Mouse (Mus musculus): ENCODE results near the gene Uaca. TPM values are rescaled to one million over a fixed set of nuclear protein-coding genes. Genes with fewer than 3 reads are reported as not detected.
"Not testable (repeated sequence)": the region's sequence is repeated elsewhere in the genome, so short reads cannot be mapped to it uniquely, and the experiment has no call there.

Uaca gene
- total RNA-seq, 4 experiments from 2014 or later = 6.3 to 9.2 (median 7.9) TPM

DNA sequence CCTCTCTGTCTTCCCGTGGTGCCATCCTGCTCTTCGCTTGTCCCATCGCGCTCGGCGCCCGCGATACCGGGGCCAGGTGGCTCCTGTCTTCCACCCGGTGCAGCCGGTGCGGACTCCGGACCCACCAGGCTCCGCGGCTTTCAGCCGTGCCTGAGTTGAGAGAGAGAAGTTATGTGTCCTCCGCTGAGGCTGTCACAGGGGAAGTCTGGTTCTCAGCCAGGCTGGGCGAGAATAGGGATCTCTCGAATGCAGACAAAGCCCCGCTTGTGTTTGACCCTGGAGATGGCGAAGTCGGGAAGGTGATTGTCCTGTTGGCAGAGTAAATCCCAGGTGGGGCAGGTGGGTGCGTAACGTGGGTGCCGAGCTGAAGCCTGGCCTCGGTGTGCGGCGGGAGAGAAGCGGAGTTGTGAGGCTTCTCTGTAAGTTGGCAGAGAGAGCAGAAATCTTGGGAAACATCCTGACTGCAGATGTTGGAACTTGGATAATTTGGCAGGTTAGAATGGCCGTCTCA lies 554 bp downstream of the Uaca start:
- no peak for DNase-seq (ENCODE audit: low spot score in 2 of 2)

DNA sequence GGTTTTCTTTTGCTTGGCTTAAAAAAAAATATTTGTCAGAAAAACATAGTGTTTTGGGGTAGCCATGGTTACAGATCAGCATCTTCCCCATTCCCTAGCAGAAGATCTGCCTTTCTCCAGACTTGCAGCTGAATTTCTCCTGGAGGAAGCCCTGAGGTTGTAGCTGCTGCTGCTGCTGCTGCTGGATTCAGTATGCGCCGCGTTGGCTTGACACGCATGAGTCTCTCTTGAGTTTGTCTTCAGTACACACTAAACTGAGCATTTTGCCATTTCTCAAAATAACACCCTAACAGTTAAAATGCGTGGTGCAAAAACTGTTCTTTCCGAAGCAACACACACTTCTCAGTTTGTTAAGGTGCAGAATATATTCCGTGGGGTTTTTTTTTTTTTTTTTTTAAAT lies 1.7 kb downstream of the Uaca start:
- no peak for DNase-seq (ENCODE audit: low spot score in 2 of 2)

DNA sequence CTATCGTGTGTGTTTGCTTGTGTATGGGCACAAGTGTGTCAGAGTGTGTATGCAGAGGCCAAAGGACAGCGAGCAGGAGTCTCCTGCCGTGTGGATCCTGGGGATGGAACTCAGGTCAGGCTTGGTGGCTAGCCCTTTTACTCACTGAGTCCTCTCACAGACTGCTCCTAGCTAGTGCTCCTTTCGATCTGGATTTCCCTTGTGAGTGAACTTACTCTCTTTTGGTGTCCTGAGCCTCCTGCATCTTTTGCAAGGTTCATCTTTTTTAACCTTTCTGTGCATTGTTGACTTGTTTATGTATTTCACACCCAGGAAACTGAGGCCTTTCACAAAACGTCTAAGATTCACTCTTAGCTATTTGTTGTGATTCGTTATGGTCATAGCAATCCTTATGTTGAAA lies 2.8 kb downstream of the Uaca start:
- no peak for DNase-seq (ENCODE audit: low spot score in 2 of 2)

- DNase-seq (ENCODE audit: low spot score in 2 of 2) = no peak
These were observed 4.7 kb downstream of the Uaca start for GRCm38 (mm10) chr9:60799061-60799460.

DNA sequence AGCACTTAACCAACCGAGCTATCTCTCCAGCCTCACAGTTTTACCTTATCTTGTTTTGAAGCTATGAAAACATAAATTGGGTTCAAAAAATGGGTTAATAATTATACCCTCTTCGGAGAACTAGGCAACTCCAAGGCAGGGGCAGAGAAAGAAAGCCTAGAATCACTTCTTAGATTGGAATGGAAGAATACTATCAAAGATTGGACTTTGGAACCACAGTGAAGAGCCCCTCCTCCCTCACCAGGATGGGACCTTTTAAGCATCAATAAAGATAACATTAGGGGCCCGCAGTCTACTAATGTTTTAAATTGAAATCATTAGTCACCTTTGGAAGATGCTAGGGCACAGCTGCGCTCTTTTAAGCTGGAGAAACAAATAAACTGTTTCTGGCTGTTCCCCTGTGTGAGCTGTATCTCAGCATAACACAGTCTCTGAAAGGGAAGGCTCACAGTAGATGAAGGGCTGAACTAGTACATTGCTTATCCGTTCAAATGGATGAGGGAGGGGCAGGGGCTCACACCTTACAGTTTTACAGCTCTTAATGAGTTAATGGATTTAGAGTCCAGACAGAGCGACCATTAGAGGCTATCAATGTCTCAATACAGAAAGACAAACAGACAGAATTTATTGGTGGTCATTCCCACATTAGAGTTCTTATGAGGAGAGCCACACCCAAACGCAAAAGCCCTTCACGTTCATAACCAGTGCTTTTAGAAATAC lies 6.5 kb downstream of the Uaca start:
- DNase-seq (ENCODE audit: low spot score in 2 of 2) = no peak

GRCm38 (mm10) chr9:60801746-60802145 lies 7.4 kb downstream of the Uaca start:
- DNase-seq (ENCODE audit: low spot score in 2 of 2) = no peak

DNA sequence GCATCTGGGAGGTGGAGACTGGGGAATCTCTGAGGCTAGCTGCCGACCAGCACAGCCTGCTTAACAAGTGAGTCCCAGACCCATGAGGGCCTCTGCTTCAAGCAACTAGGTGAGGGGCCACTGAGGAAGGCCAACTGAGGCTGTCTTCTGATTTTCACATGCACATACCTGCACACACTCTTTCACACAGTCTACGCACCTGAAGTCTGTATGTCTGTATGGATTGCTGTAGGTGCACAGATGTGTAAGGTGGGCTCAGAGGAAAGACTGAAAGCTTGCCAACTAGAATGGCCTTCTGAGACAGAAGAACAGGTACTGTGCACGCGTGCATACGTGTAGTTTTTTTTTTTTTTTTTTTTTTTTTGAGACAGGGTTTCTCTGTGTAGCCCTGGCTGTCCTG lies 8.0 kb downstream of the Uaca start:
- DNase-seq (ENCODE audit: low spot score in 2 of 2) = no peak

DNA sequence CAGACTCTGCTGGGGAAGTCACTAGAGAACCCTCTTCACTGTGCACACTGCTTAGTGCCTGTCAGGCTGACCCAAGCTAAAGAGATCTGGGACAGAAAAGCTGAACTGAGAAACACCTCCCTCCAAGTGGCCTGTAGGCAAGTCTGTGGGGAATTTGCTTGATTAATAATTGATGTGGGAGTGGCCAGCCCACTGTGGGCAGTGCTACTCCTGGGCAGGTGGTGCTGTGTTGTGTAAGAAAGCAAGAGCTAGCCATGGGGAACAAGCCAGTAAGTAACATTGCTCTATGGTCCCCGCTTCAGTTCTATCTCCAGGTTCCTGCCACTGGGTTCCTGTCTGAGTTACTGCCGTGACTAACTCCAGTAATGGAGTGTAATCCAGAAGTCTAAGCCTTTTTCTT lies 11.7 kb downstream of the Uaca start:
- DNase-seq (ENCODE audit: low spot score in 2 of 2) = no peak

DNA sequence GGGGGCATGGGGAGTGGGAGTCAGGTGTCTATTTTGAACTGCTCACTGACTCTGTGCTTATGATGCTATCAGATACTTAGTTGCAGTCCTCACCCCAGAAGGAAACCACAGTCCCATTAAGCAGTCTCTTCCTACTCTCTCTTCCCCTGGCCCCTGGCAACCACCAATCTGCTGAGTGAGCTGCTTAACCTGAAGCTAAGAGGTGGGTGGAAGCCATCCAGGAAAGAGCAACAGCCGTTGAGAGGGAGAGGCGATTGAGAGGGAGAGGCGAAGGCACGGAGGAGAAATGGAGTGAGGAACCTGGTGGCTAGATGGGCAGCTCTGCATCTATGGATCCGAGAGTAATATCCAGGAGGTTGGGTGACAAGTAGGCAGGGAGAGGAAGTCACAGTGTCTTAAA lies 13.7 kb downstream of the Uaca start:
- DNase-seq (ENCODE audit: low spot score in 2 of 2) = no peak

- no peak for DNase-seq (ENCODE audit: low spot score in 2 of 2)
These were observed 19.0 kb downstream of the Uaca start for GRCm38 (mm10) chr9:60813139-60813880.

GRCm38 (mm10) chr9:60815502-60815901 lies 21.2 kb downstream of the Uaca start:
- DNase-seq (ENCODE audit: low spot score in 2 of 2) = no peak

- DNase-seq (ENCODE audit: low spot score in 2 of 2) = no peak
These were observed 23.2 kb downstream of the Uaca start for GRCm38 (mm10) chr9:60817585-60817984.

GRCm38 (mm10) chr9:60818582-60818981 lies 24.2 kb downstream of the Uaca start:
- DNase-seq (ENCODE audit: low spot score in 2 of 2) = not testable (repeated sequence)

DNA sequence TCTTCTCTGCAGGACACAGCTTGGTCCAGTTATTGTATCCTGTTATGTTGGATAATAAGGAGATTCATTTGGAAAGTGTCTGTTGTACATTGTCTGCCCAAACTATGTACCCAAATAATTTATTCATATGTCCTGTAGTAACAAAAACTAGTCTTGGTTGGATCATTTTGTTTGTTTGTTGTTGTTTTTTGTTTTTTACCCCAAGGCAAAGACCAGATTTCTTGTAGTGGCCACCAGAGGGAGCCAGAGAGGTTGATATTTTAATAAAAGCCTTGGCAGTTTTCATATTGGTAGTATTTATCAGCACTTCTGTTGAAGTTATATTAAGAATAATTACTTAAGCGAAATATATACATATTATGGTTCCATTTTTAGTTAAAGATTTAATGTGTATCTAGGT lies 25.0 kb downstream of the Uaca start:
- DNase-seq (ENCODE audit: low spot score in 2 of 2) = no peak

- no peak for DNase-seq (ENCODE audit: low spot score in 2 of 2)
These were observed 27.2 kb downstream of the Uaca start for GRCm38 (mm10) chr9:60821501-60821900.

DNA sequence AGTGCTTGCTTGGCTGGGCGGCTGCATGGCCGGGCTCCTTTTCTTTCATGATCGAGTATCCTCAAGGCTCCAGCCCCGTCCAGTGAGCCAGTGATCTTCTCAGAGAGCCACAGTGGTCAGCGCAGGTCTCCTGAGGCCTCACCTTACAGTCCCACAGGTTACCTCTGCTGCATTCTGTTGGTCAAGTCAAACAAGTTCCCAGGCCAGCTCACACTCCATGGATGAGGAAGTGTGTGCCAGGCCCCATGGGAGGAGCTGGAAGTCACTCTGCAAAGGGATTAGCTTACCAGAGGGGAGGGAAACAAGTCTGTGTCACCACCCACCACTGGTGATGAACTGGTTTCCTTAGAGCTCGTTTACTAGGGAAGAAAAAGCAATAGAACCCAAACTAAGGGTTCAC lies 28.3 kb downstream of the Uaca start:
- no peak for DNase-seq (ENCODE audit: low spot score in 2 of 2)

DNA sequence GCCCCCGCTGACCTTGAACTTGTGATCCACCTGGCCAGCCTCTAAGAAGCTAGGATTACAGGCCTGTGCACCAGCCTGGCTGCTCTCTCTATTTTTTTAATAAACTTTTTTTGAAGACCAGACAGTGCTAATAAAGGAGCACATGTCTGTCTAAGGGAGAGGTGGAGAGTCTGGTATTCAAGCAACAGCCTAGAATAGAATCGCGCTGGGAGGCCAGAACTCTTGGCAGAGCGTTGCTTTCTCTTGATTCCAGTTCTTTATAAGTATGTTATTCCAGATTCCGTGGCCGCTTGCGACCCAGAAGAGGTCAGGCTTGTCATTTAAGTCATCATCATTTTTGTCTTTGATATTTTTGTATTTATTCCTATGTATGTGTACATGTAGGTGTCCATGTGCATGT lies 31.2 kb downstream of the Uaca start:
- DNase-seq (ENCODE audit: low spot score in 2 of 2) = no peak

GRCm38 (mm10) chr9:60826759-60827158 lies 32.4 kb downstream of the Uaca start:
- no peak for DNase-seq (ENCODE audit: low spot score in 2 of 2)

- DNase-seq (ENCODE audit: low spot score in 2 of 2) = no peak
These were observed 33.9 kb downstream of the Uaca start for GRCm38 (mm10) chr9:60828196-60828595.

- no peak for DNase-seq (ENCODE audit: low spot score in 2 of 2)
These were observed 35.3 kb downstream of the Uaca start for GRCm38 (mm10) chr9:60829610-60830009.

- no peak for DNase-seq (ENCODE audit: low spot score in 2 of 2)
These were observed 35.7 kb downstream of the Uaca start for GRCm38 (mm10) chr9:60830079-60830478.

- DNase-seq (ENCODE audit: low spot score in 2 of 2) = no peak
These were observed 37.9 kb downstream of the Uaca start for GRCm38 (mm10) chr9:60832233-60832632.

DNA sequence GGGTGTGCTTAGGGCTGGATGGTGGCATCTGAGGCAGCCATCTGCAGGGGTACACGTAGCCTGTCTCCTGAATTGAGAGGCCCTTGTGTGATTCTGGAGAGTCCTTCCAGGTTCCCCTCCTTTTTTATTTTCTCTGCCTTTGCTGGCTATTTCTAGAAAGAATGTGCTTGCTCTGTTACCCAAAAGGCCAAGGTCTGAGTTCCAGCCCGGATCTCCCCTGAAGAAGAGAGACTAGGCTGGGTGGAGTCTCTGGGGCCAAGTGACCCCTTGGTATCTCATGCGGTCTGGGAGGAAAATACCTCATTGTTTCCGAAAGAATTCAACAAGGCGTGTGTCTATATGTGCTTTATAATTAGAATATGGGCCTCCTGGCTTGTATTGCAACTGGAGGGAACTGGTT lies 41.8 kb downstream of the Uaca start:
- no peak for DNase-seq (ENCODE audit: low spot score in 2 of 2)

All from layer of hippocampus, adult 8-10 months (tissue).